Mouse (Mus musculus) Muller cell, postnatal 12 days (primary cell): ENCODE measurements around the gene 6430531B16Rik.

Experiments
- DNase-seq: peaks from one replicate; pipeline ENCODE4 v3.0.0-alpha.2; 2015; ENCODE audit errors: inconsistent ontology term

6430531B16Rik gene

DNA sequence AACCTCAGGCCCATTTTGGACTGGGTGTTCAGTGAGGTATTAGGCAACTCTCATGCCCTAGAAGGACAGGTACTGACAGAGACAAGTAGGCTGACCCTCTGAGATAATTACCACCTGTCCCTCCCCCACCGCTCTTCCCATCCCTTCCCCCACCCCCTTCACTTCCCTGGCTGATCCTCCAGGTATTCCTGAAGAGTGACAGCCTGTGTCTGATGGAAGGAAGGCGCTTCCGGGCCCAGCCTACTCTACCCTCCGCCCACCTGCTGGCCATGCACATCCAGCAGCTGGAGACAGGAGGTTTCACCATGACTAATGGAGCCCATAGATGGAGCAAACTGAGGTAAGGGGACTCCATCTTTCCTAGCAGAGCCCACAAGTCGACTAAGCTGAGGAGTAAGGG is 40.7 kb downstream of the 6430531B16Rik start:
- DNase-seq: no peak

DNA sequence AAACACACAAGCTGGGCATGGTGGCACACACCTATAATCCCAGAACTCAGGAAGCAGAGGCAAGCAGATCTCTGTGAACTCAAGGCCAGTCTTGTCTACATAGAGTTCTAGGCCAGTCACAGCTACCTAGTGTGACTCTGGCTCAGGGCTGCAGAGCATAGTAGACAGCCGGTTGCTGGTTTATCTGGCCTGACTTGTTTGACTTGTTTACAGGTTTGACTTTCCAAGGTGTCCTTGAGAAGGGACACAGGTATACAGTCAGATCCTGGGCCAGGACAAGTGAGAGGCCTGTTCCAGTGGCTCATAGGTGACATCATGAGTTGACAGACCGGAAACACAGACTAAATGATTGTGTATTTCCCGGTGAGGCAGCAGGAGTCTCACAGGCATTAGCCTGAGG is 41.4 kb downstream of the 6430531B16Rik start:
- DNase-seq: no peak

DNA sequence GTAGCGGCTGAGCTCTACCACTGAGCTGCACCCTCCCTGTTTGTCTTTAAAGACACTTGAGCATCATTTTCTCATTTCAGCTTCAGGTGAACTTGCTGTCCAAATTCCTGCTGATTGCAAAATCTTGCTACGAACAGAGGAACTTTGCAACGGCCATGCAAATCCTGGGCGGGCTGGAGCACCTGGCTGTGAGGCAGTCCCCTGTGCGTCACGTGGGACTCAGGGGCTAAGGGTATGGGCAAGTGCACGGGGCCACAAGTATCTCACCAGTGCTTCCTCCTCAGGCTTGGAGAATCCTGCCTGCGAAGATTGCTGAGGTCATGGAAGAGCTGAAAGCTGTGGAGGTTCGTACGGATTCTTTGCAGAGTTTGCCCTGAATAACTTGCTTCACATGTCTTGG is 41.9 kb downstream of the 6430531B16Rik start:
- no peak for DNase-seq

DNA sequence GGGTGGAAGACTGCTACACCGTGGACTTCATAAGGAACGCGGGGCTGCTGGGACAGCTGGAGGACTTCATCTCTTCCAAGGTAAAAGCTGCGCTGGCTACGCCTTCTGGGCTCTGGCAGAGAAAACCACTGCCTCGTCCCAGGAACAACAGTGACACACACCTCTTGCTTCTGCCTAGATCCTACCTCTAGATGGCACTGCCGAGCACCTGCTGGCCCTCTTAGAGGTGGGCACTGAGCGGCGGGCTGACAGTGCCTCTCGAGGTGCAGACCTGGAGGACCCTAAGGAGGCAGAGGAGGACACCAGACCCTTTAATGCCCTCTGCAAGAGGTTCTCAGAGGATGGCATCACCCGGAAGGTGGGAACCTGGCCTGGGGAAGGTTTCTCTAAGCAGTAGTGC is 47.8 kb downstream of the 6430531B16Rik start:
- no peak for DNase-seq
